Mouse (Mus musculus) hindlimb bud, embryonic 11.5 days (tissue): ENCODE measurements around the gene Tnfsf9.

Experiments used
- DNase-seq: peaks from one replicate; pipeline ENCODE4 v3.0.0-alpha.2; 2012; ENCODE audit warnings: low read depth, low spot score; ENCODE audit errors: extremely low spot score

Gene Tnfsf9

GRCm38 (mm10) chr17:57095855-57096622 is 9.1 kb upstream of the Tnfsf9 start:
- no peak for DNase-seq

DNA sequence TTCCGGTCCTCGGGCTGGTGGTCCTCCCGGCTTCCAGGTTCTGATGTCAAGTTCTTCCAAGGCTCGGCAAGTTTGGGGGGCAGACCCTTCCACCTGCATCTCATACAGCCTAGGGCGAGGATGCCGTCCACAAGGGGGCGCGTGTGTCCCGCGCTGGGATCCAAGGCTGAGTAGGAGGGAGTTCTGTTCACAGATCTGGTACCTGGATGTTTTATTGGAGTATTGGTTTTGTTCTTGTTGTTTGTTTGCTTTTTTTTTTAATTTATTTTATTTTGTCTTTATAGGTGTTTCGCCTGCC is 8.6 kb upstream of the Tnfsf9 start:
- DNase-seq, result no peak

DNA sequence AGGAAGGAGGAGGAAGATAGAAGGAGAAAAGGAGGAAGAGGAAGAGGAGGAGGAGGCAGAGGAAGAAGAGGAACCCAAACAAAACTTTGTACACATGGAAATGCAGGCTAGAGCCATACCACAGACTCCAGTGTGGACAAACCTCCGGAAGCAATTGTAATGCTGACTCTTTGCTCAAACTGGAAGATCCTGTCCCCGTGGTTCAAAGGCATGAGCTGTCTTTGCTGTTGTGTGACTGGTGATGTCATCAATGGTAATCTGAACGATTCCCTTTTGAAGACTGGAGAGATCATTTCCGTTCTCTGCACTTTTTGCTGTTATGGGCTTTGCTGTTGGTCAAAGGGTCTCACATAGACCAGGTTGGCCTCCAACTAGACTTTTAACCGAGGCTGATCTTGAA is 6.8 kb upstream of the Tnfsf9 start:
- no peak for DNase-seq

GRCm38 (mm10) chr17:57099629-57100325 is 5.3 kb upstream of the Tnfsf9 start:
- DNase-seq, result no peak

- DNase-seq, result no peak
Measured at GRCm38 (mm10) chr17:57102276-57102675, 2.8 kb upstream of the Tnfsf9 start.

DNA sequence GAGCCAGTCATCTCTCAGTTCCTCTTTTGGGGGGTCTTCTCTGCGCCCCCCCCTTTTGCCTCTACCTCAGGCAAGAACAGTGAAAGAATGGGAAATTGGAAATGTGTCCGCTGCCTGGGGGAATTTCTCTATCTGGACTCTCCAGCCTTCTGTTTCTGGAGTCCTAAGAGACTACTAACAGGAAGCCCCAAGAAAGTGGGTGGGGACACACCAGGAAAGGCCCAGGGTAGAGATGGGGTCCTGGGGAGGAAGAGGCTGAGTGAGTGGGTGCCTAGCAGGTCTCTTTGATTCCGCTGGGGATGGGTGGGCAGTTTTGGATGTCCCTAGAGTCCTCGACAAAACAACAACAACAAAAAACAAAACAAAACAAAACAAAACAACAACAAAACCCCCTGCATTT is 629 bp upstream of the Tnfsf9 start:
- no peak for DNase-seq

GRCm38 (mm10) chr17:57106035-57106368 is 877 bp downstream of the Tnfsf9 start:
- no peak for DNase-seq

- no peak for DNase-seq
Measured at GRCm38 (mm10) chr17:57107064-57107463, 1.9 kb downstream of the Tnfsf9 start.

DNA sequence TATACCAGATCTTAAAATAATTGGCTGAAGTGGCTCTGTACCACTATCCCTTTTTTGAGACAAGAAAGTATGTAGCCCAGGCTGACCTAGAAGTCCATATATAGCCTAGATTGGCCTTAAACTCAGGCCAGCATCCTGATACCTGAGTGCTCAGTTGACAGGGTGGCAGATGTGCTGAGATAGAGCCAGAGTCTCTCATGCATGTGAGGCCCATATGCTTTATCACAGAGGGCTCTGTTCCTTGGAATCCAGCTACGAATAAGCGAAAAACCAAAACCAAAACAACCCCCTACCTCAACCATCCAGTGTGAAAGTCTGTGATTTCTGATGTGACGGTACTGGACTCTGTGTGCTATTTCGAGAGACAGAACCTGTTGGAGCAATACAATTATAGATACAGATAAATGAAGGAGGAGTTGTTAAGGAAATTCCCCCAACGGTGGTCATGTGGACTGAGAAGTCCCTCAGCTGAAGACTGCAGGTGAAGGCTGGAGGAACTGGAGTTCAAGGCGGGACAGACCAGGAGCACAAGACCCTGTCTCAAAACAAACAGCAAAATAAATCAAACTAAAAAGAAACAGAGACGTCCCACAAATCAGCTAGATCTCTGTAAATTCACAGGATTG is 3.0 kb downstream of the Tnfsf9 start:
- DNase-seq, result no peak

DNA sequence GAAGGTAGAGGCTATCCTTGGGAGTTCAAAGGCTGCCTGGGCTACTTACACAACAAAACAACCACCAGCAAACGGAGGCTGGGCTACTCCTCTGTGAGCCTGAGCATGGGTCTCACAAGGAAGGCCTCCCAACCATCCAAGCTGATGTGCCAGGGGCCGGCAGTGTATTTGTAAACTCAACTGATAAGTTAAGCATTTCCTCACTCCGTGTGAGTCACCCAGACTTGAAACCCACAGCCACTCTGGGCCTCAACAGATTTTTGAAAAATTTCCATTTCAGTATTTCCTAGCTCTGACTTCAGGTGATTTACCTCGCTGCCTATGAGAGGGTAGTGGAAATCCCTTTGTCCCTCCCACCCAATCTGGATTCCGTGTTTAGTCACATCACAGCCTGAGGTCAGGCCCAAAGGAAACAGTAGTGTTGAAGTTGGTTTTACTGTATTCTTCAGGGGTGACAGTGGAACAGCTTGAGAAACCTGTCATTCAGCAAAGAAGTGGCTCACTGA is 3.6 kb downstream of the Tnfsf9 start:
- no peak for DNase-seq

- no peak for DNase-seq
Measured at GRCm38 (mm10) chr17:57110005-57110404, 4.9 kb downstream of the Tnfsf9 start.

DNA sequence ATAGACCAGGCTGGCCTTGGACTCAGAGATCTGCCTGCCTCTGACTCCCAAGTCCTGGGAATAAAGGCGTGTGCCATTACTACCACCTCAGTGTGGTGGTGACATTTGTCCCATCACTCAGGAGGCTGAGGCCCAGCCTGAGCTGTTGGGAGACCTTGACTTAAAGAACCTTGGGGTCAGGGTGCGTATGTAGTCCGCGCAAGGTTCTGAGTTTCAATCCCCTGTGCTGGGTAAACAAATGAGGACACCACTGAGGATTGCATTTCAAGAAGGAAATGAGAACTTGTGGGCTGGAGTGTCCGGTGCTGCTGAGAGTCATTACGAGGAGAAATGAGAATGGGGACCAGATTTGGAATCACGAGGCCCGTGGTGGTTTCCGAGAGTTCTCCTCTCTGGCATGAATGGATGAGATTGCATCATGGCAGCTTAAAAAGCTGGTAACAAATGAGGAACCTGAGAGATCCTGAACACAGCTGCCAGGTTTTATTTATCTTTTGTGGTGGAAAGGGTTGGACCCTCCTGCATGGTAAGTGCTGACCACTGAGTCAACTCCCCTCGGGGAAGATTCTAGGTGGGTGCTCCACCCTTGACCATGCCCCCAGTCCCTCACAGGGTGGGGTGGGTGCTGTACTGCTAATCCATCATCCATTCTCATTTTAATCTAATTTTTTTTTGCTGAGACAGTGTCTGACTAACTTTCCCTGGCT is 7.8 kb downstream of the Tnfsf9 start:
- no peak for DNase-seq

DNA sequence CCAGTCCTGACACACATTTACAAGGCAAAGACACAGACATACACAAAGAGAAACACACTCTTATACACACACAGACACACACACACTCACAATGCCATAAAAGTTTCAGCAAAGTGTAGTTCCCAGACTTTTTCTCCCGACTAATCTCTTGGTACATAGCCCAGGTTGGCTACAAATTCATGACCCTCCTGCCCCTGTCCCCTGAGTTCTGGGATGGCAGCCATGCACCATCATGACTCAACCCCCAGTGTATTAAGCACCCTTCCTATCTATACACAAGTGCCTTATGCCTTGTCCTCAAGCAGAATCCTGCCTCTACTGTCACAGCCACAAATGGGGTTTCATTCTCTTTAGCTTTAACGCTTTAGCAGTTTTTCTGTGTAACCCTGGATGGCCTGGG is 11.7 kb downstream of the Tnfsf9 start:
- DNase-seq, result no peak

DNA sequence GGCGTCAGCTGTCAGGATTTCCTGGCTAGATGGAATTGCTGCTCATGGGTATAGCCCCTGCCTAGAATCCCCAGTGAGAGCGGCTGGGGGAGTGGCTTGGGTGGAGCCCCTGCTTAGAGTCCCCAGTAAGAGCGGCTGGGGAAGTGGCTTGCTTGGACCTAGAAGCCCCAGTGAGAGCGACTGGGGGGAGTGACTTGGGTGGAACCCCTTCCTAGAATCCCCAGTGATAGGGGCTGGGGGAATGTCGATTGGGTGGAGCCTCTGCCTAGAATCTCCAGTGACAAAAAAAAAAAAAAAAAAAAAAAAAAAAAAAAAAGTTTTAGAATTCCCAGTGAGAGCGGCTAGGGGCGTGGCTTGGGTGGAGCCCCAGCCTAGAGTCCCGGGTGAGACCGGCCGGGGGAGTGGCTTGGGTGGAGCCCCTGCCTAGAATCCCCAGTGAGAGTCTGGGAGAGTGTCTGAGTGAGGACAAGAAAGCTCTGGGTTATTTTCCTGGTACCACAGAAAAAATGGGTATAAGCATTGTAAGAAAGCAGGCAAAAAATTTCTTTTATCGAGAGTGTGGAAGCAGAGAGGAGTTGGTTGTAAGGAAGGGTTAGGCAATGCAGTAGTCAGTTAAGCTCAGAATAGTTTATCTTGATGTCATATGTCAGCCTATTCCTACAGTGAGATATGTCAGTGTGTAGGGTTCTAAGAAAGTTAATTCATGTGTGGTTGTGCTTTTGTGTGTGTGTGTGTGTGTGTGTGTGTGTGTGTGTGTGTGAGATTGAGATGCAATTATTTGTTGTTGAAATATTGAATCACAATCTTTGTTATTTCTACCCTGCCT is 13.6 kb downstream of the Tnfsf9 start:
- no peak for DNase-seq

- DNase-seq, result no peak
Measured at GRCm38 (mm10) chr17:57121856-57122255, 16.7 kb downstream of the Tnfsf9 start.

- DNase-seq, result no peak
Measured at GRCm38 (mm10) chr17:57123192-57124118, 18.3 kb downstream of the Tnfsf9 start.

- no peak for DNase-seq
Measured at GRCm38 (mm10) chr17:57124792-57125191, 19.7 kb downstream of the Tnfsf9 start.

GRCm38 (mm10) chr17:57125853-57126622 is 20.9 kb downstream of the Tnfsf9 start:
- DNase-seq, result no peak

DNA sequence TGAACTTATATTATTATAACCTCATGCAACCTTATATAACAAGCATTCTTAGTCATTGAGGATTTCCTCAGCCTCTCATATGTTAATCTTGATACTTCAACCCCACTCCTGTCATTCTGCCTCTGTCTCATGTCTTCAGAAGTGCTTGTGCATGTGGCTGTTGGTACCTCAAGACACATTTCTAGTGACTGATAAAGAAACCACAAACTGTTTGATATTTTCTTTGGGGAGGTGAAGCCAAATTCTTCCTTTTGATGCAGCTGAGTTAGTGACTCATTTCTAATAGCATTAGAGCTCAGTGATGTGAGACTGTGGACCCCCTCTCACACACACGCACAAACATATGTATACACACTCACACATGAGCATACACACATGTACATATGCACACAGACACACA is 26.7 kb downstream of the Tnfsf9 start:
- no peak for DNase-seq
